Mouse (Mus musculus): Measurements from ENCODE around the gene Rpl35a.
A peak's percentile ranks its signal among the peaks of the same experiment; 100 is the strongest.
"Not testable (repeated sequence)": the region's sequence is repeated elsewhere in the genome, so short reads cannot be mapped to it uniquely, and the experiment has no call there.

Gene Rpl35a

DNA sequence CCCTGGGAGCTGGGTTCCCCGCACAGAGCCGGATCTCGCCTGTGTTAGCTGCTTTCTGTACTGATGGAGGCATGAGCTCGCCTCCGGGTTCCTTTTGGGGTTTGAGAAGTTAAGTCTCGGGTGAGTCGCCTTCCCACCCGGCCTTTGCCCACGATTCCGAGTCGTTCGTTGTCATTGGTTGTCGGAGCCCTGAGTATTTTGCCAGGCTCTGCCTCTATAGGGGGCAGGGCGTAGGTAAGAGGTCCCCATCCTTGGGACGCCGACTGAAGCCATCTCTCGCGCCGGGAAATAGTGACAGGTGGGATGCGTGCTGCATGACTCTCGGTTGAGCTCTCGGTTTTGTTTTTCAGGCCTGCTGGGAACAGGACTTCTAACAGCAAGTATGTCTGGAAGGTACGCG is 533 bp downstream of the Rpl35a start:
- DNase-seq (ENCODE audit: low spot score) = peak; percentile 36

DNA sequence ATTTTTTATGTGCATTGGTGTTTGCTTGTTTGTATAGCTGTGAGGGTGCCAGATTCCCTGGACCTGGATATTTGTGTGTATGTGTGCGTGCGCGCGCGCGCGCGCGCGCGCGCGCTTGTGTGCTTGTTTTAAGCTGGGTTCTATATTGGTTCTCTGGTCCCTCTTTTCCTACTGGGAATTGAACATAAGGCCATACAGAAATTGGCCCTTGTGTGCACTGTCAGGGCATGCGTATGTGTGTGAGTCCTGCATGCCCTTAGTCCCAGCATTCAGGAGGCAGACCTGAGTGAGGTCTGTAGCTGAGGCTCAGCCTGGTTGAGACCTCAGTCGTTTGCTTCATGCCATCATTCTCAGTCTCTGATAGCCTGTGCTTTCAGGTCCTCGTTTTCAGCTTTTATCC is 1.8 kb downstream of the Rpl35a start:
- no peak for DNase-seq (ENCODE audit: low spot score)

DNA sequence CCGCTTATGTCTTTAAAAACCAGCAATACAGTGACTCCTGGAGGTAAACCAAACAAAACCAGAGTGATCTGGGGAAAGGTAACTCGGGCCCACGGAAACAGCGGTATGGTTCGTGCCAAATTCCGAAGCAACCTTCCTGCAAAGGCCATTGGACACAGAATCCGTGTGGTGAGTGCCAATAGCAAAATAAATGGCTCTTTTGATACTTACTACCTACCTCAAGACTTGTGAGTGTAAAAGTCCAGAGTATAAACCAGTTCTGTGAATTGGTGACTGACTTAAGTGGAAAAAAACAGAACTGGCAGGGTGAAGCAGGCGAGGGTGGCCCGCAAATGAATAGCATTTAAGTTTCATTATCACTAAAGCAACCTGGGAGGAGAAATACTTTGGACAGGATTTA is 2.4 kb downstream of the Rpl35a start:
- not testable (repeated sequence) for DNase-seq (ENCODE audit: low spot score)

DNA sequence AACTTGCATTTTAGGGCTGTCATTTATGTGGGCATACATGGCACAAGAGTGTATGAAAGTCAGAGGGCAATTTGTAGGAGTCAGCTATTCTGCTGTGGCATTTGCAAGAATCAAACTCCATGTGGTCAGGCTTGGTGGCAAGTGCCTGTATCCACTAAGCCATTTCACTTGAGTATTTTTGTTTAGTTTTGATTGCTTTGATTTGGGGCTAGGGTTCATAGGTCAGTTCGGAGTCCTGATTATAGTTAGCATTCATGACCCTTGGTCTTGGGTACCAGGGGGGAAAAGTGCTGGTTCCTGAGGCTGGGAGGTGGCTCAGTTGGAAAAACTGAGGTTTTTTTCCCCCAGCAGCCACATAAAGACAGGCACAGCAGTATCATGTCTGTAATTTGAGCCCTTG is 3.2 kb downstream of the Rpl35a start:
- DNase-seq (ENCODE audit: low spot score) = no peak

DNA sequence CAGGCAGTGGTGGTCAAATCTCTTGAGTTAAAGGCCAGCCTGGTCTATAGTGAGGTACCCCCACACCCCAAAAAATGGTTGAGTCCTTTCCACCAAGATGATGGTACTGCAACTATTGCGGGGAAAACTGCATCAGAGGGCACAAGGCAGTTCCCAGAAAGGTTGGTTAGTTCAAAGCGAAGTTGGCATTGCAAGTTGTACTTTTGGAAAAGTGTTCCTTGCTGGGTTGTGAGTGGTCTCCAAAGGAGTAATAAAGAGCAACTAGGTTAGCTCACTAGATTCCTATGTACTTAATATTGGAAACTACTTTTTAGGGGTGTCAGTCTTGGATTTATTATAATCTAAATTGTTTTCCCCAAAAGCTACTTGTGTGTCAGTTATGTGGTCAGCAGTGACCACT is 4.7 kb downstream of the Rpl35a start:
- no peak for DNase-seq (ENCODE audit: low spot score)

DNA sequence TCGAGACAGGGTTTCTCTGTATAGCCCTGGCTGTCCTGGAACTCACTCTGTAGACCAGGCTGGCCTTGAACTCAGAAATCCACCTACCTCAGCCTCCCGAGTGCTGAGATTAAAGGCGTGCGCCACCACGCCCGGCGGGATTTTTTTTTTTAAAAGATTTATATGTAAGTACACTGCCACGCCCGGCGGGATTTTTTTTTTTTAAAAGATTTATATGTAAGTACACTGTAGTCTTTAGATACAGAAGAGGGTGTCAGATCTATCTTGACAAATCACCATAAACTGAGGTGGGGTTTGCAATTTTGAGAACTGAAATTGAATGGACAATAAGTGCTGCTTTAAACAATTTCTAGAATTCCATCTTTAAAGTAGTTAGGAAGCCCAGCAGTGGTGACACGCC is 5.1 kb downstream of the Rpl35a start:
- no peak for DNase-seq (ENCODE audit: low spot score)

DNA sequence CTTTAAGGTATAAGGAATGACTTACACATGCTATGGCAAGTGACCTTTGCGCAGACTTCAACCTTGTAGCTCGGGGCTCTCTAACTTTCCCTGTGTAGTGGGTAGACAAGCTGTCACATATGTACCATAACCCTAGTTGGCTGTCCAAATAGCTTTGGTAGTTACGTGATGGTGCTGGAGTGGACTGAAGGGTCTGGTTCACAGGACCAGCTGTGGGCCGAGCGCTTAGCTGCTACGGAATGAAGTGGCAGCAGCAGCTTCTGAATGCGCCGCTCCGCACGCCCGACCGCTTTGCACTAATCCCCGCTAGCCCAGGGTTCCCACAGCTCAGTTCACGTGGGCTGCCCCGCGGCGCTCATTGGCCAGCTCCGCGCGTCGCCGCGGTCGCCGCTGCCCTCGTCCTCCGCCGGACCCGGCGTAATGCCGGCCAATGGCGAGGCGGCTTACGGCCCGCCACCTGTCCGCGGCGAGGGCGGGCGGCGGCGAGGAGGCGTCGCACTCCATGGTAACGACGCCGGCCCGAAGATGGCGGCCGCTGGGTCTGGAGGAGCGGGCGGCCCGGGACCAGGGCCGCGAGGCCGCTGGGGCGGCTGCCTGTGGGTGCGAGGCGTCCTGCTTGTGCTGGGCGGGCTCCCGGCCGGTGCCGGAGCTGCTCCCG is 5.9 kb downstream of the Rpl35a start, which contains the start of gene Lmln:
Gene Lmln (plus strand): TSS at position 498 of the 658 bp plus-strand sequence.
- peak; percentile 91 for DNase-seq (ENCODE audit: low spot score)

DNA sequence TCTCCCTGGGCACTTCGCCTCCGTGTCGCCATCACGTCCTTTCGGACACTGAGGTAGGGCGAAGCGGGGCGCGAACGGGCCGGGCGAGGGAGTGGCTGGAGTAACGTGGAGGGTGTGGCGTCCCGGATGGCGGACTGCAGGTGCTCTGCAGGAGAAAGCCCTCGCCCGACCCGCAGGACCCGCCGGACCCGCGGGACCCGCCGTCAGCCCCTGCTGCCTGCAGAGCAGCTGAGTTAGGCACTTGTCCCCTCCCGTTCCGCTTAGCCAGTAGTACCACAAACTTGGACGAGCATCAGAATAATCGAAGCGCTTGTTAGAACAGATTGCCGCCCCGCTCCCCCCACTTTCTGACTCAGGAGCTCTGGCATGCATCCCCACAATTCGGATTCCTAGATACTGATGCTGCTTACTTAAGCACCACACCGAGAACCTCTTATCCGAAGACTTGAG is 6.5 kb downstream of the Rpl35a start:
- no peak for DNase-seq (ENCODE audit: low spot score)

DNA sequence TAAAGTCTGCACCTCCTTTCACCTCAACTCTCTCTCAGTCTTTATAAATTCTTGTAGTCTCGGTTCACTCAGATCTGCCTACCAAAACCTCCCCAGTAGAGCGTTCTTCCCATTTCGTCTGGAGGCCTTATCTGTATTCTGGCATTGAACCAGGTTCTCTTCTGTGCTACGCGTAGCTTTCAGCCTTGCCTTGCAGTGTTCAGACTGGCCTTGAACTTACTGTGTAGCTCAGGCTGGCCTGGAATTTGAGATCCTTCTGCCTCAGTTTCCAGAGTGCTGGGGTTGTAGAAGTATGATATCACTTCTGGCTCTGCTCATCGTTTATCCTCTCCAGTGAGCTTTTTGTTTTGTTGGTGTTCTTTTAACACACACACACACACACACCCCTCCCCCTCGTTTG is 7.0 kb downstream of the Rpl35a start:
- DNase-seq (ENCODE audit: low spot score) = peak; percentile 18

DNA sequence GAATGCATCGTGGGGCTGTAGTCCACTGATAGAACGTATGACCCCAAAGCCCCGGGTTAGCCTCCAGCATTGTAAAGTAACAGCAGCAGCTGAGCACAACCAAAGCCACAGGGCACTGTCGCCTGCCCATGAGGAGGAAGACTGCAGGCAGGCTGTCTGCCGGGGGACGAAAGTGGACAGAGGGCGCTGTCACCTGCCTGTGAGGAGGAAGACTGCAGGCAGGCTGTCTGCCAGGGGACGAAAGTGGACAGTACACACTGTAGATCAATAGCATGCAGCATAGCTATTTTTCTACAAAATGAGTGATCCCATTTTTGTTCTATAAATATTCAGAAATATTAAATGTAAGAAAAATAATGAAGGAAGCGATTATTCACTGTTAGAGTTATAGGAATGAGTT is 8.4 kb downstream of the Rpl35a start:
- no peak for DNase-seq (ENCODE audit: low spot score)

DNA sequence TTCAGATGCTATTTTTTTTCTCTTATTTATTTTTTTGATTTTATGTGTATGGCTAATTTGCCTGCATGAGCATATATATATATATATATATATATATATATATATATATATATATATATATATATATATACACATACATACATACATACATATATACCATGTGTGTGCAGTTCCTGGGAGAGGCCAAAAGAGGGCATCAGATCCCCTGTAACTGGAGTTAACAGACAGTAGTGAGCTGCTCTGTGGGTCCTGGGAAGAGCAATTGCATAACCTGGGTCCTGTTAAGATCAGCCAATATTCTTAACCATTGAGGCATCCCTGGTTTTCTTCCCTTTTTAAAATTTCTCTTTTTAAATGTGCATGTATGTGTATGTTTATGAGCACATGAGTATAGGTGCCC is 14.7 kb downstream of the Rpl35a start:
- no peak for DNase-seq (ENCODE audit: low spot score)

DNA sequence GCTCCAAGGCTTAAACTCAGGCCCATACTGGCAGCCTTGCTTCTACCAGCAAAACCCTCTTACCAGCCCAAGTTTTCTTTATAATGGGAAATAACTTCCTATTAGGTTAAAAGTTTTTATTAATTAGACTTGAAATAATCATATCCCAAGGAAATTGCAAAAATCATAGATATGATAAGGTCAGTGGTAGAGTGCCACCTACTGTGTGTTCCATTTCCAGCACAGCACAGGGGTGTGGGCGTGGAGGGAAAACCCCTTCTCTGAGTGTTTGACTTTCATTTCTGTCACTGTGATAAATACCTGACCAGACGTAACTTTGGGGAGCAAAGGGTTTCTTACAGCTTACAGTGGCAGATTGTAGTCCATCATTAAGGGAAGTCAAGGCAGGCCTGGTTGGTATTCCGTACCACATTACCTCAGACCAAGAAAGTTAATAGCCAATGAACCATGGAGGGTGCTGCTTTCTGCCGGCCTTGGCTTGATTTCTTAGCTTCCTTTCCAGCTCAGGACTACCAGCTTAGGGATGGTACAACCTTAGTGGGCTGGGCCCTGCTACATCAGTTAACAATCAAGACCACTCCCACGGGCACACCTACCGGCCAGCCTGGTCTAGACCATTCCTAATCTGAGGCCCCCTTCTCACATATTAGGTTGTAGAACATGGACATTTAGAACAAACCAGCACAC is 16.8 kb downstream of the Rpl35a start:
- no peak for DNase-seq (ENCODE audit: low spot score)

DNA sequence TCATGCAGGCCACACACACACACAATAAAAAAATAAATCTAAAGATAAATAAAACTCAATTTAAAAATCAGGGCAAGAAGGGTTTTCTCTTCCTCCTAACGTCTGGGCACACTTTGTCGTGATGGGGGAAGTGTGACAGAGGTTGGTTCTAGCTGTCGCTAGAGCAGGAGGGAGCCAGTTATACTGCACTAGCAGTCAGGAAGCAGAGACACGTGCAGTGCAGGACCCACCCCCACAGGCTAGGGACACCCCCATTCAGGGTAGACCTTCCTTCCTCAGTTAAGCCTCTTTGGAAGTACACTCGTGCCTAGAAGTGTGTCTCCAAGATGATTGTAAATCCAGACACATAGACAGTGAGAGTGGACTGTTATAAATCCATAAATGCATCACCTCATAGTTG is 18.7 kb downstream of the Rpl35a start:
- no peak for DNase-seq (ENCODE audit: low spot score)

DNA sequence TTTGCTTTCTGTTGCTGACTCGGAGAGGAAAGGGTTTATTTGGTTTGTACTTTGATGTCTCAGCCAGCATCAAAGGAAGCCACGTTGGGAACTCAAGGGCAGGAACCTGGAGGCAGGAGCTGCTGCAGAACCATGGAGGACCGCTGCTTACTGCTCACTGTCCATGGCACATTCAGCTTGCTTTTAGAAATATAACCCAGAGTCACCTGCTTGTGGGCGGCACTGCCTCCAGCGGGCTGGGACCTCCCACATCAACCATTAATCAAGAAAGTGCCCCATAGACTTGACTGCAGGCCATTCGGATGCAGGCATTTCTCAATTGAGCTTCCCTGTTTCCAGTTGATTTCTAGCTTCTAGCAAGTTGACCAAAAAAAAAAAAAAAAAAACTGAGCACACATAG is 19.8 kb downstream of the Rpl35a start:
- DNase-seq (ENCODE audit: low spot score) = no peak

DNA sequence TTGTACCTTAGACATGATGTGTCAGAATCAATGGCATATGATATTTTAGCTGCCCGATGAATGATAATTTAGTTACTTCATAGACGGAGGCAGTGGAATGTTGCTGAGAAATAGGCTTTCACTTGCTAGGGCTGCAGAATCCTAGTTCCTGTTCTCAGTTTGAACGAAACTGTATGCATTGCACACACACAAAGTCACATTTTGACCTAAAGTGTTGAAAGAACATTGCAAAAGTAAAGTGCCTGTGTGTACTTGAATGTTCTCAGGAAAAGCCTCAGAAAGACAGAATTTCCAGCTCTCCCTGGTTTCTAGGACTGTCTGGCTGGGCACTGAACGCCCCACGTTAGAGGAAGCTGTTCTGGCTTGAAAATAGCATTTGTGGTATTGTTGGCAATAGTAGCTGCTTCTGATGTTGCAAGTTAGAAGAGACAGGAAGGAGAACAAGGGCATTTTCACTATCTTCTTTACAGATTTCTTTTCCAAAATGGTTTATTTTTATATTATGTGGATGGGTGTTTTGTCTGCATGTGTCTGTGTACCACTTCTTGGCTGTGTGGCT is 20.9 kb downstream of the Rpl35a start:
- no peak for DNase-seq (ENCODE audit: low spot score)

DNA sequence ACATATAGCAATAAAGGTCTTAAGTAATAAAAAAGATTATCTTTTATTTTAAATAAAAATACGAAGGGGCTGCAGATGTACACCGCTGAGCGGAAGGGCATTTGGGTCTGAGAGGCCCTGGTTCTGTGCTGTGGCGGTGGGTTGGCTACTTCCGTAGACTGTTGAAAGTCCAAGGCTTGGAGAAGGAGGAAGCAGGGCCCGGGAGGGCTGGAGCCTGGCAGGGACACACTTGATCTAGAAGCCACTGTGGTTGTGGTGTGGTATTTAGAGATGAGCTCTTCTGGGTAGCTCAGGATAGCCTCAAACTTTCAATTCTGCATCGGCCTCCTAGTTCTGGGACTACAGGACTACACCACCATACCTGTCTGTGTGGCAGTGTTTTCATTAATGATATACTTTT is 23.8 kb downstream of the Rpl35a start:
- no peak for DNase-seq (ENCODE audit: low spot score)

DNA sequence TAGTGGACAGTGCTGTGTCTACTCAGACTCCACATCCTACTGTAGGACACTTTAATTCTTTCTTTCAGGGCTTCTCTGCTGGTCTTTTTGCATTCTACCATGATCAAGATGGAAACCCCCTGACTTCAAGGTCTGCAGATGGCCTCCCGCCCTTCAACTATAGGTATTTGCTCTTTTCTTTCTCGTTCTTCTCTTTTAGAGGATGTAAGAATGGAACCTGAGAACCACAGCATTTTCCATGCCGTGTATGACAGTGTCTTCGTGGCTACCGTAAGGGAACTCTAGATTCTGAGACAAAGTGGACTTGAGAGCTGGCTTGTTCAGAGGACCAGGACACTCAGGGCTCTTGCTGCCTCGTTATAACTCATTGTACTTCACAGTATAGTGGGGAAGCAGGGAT is 26.7 kb downstream of the Rpl35a start:
- no peak for DNase-seq (ENCODE audit: low spot score)

DNA sequence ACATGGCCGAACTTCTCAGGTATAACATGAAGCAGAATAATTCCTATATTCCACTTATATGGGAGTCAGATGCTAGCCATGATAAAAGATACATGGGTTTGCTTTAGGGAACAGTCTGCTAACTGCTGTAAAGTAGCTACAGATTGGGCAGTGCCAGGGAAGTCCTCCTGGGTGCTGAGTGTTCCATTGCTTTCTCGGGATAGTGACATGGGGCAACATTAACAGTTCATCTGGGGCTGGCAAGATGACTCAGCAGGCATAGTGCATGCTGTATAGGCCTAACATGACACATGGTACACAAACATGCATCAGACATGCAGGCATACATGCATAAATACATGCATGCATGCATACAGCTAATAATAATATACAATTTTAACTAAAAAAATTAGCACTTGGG is 27.7 kb downstream of the Rpl35a start:
- DNase-seq (ENCODE audit: low spot score) = no peak

DNA sequence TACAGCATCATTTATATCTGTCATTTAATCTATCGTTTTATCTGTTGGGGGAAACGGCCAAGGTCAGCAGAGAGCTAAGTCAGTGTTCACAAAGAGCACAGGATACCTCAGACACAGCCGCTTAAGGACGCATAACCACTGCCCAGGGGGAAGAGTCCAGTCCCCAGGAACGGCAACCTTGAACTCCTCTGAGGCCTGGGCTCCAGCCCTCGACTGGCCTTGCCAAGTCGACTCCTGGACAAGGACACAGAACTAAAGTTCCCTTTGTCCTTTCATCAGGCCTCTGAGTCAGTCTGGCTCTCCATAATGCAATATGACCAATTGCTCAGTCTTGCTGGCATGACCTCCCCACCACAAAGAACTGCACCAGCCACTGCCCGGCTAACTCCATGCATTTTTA is 29.4 kb downstream of the Rpl35a start:
- no peak for DNase-seq (ENCODE audit: low spot score)
